ENCODE assay signal across 11 mouse cellular contexts in the genomic region with DNA sequence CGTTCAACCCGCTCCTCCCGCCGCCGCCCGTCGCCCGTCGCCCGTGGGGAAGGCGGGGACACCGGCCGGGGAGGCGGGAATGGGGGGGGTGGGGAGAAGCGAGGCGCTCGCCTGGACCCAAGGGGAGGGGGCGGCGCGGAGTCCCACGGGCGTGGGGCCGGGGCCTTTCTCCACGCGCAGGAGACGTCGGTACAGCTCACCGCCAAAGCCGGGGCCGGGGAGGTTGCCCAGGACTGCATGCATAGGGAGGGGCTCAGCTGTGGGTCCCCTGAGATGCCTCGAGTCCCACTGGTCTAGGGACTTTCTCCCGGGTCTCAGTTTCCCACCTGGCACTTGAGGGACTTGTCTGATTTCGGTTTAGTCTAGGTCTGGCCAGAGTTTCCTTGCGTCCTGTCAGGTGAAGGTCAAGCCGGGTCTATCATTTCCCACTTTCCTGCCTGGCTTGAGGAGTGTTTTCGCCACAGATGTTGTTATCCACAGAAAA. TPM values are rescaled to one million over a fixed set of nuclear protein-coding genes. Genes with fewer than 3 reads are reported as not detected.
A peak's percentile ranks its signal among the peaks of the same experiment; 100 is the strongest.
DNase-seq lines count a peak whose midpoint lies in the region; ATAC-seq and TF ChIP-seq lines count a peak whose summit lies in the region.
"Had no signal": no experiment of that assay in that cellular context is flagged by ENCODE, and none has a peak within 500 bp of the region (broad histone marks: within the 10 kb centered on the region; RNA-seq: fewer than 3 reads in every experiment).

Pitx1 (minus strand) TSS at position 51 of the 484 bp plus-strand sequence.

- H3K36me3 ChIP-seq in forebrain, embryonic 12.5 days (replicated peaks) = no peaks in the 10 kb centered on the region
- no peaks in the 10 kb centered on the region for H3K36me3 ChIP-seq in forebrain, postnatal 0 days (ENCODE audit: insufficient read depth)
- H3K36me3 ChIP-seq in lung, embryonic 14.5 days (ENCODE audit: insufficient read depth) = no peaks in the 10 kb centered on the region
- no peaks in the 10 kb centered on the region for H3K36me3 ChIP-seq in intestine, embryonic 14.5 days (ENCODE audit: control insufficient read depth, insufficient read depth, low read length)
- H3K36me3 ChIP-seq in stomach, embryonic 14.5 days (ENCODE audit: control insufficient read depth, insufficient read depth, low read length) = no peaks in the 10 kb centered on the region

- peaks cover 27% of the 10 kb centered on the region for H3K4me1 ChIP-seq in forebrain, embryonic 12.5 days
- H3K4me1 ChIP-seq in forebrain, postnatal 0 days (ENCODE audit: insufficient read depth) = no peaks in the 10 kb centered on the region
- no peaks in the 10 kb centered on the region for H3K4me1 ChIP-seq in lung, embryonic 14.5 days (ENCODE audit: insufficient read depth)
- H3K4me1 ChIP-seq in intestine, embryonic 14.5 days (replicated peaks; ENCODE audit: control insufficient read depth, insufficient read depth, low read length) = no peaks in the 10 kb centered on the region
- H3K4me1 ChIP-seq in stomach, embryonic 14.5 days (ENCODE audit: control insufficient read depth, insufficient read depth, low read length) = peaks cover 12% of the 10 kb centered on the region; the same call in 1 of the 2 replicates

- H3K4me2 ChIP-seq in forebrain, embryonic 12.5 days = peak within 1 kb of the TSS; percentile 32
- H3K4me2 ChIP-seq in forebrain, postnatal 0 days (ENCODE audit: low read depth) = no peak within 1 kb of the TSS
- peak within 1 kb of the TSS; percentile 18; the same call in 1 of the 2 replicates for H3K4me2 ChIP-seq in lung, embryonic 14.5 days
- peak within 1 kb of the TSS; percentile 46 for H3K4me2 ChIP-seq in intestine, embryonic 14.5 days (ENCODE audit: low read length)
- peak within 1 kb of the TSS; percentile 54 for H3K4me2 ChIP-seq in stomach, embryonic 14.5 days (replicated peaks; ENCODE audit: low read depth, low read length)

- DNase-seq in forebrain, postnatal 0 days = no peak
- DNase-seq in lung, embryonic 14.5 days = no peak
- no peak for DNase-seq in lung, postnatal 36 days
- no peak for DNase-seq in intestine, embryonic 14.5 days (ENCODE audit: low spot score)
- DNase-seq in spleen, postnatal 10 days (ENCODE audit: low spot score in 2 of 2) = no peak
- no peak for DNase-seq in thymus, postnatal 25 days
- DNase-seq: gastrocnemius, postnatal 10 days had no signal

- no peaks in the 10 kb centered on the region for H3K9me3 ChIP-seq in forebrain, embryonic 12.5 days
- H3K9me3 ChIP-seq in forebrain, postnatal 0 days (ENCODE audit: low read length) = no peaks in the 10 kb centered on the region
- H3K9me3 ChIP-seq in lung, embryonic 14.5 days (ENCODE audit: low read depth, low read length) = no peaks in the 10 kb centered on the region
- no peaks in the 10 kb centered on the region for H3K9me3 ChIP-seq in intestine, embryonic 14.5 days (ENCODE audit: control insufficient read depth, low read length)
- no peaks in the 10 kb centered on the region for H3K9me3 ChIP-seq in stomach, embryonic 14.5 days (ENCODE audit: control insufficient read depth, low read depth, low read length)

- ATAC-seq in forebrain, embryonic 12.5 days (ENCODE audit: low FRiP score) = no peak
- ATAC-seq in forebrain, postnatal 0 days = no peak
- no peak for ATAC-seq in lung, embryonic 14.5 days (ENCODE audit: insufficient read depth)
- no peak for ATAC-seq in intestine, embryonic 14.5 days (replicated peaks; ENCODE audit: low FRiP score, low TSS enrichment, low read depth)
- no peak for ATAC-seq in stomach, embryonic 14.5 days (ENCODE audit: insufficient number of reproducible peaks, insufficient read depth, low FRiP score, low read depth)
- ATAC-seq: inflammation-experienced regulatory T-cells, adult 6 months had no signal

- peaks cover 100% of the 10 kb centered on the region for H3K27me3 ChIP-seq in forebrain, embryonic 12.5 days
- H3K27me3 ChIP-seq in forebrain, postnatal 0 days (ENCODE audit: insufficient read depth, low read length) = peaks cover 84% of the 10 kb centered on the region
- peaks cover 99% of the 10 kb centered on the region for H3K27me3 ChIP-seq in lung, embryonic 14.5 days (ENCODE audit: insufficient read depth, low read length)
- peaks cover 99% of the 10 kb centered on the region for H3K27me3 ChIP-seq in intestine, embryonic 14.5 days (replicated peaks; ENCODE audit: control insufficient read depth, insufficient read depth, low read length)
- H3K27me3 ChIP-seq in stomach, embryonic 14.5 days (ENCODE audit: control insufficient read depth, insufficient read depth, low read length) = peaks cover 22% of the 10 kb centered on the region; the same call in 1 of the 2 replicates

- no peak for TF ChIP-seq CTCF in forebrain, postnatal 0 days (IDR thresholded peaks at IDR 0.05; ENCODE audit: low read depth)
- no peak for TF ChIP-seq CTCF in lung, embryonic 14.5 days (IDR thresholded peaks at IDR 0.05; ENCODE audit: low read depth)

- 1% methylated on average over 35 of the region's 36 CpGs for WGBS in forebrain, embryonic 12.5 days
- WGBS in forebrain, postnatal 0 days = 4% methylated on average over 27 of the region's 36 CpGs
- 3% methylated on average over 36 of the region's 36 CpGs for WGBS in lung, embryonic 14.5 days
- WGBS in intestine, embryonic 14.5 days = 3% methylated on average over 35 of the region's 36 CpGs
- WGBS in stomach, embryonic 14.5 days = 4% methylated on average over 35 of the region's 36 CpGs

- H3K9ac ChIP-seq in forebrain, embryonic 12.5 days = no peak within 1 kb of the TSS
- H3K9ac ChIP-seq in forebrain, postnatal 0 days = no peak within 1 kb of the TSS
- H3K9ac ChIP-seq in lung, embryonic 14.5 days = no peak within 1 kb of the TSS; the same call in 1 of the 2 replicates
- H3K9ac ChIP-seq in intestine, embryonic 14.5 days (ENCODE audit: low read length) = peak within 1 kb of the TSS; percentile 8; the same call in 1 of the 2 replicates
- H3K9ac ChIP-seq in stomach, embryonic 14.5 days (replicated peaks; ENCODE audit: low read depth, low read length) = peak within 1 kb of the TSS; percentile 93

- H3K4me3 ChIP-seq in forebrain, embryonic 12.5 days (replicated peaks) = peak within 1 kb of the TSS; percentile 22
- H3K4me3 ChIP-seq in forebrain, postnatal 0 days (ENCODE audit: low read depth, low read length) = no peak within 1 kb of the TSS
- H3K4me3 ChIP-seq in lung, embryonic 14.5 days (ENCODE audit: low read depth, low read length) = peak within 1 kb of the TSS; percentile 19
- peak within 1 kb of the TSS; percentile 25 for H3K4me3 ChIP-seq in intestine, embryonic 14.5 days (ENCODE audit: low read depth, low read length)
- peak within 1 kb of the TSS; percentile 77 for H3K4me3 ChIP-seq in stomach, embryonic 14.5 days (ENCODE audit: low read depth, low read length)

- no peak within 1 kb of the TSS for H3K27ac ChIP-seq in forebrain, embryonic 12.5 days
- no peak within 1 kb of the TSS for H3K27ac ChIP-seq in forebrain, postnatal 0 days (ENCODE audit: low read depth, low read length)
- no peak within 1 kb of the TSS for H3K27ac ChIP-seq in lung, embryonic 14.5 days (ENCODE audit: low read depth)
- no peak within 1 kb of the TSS for H3K27ac ChIP-seq in intestine, embryonic 14.5 days (ENCODE audit: low read depth)
- H3K27ac ChIP-seq in stomach, embryonic 14.5 days (ENCODE audit: low read length) = peak within 1 kb of the TSS; percentile 86
- H3K27ac ChIP-seq: macrophage had no signal

RNA-seq across cellular contexts. Expression of gene Pitx1, which starts in this region (rescaled TPM):
- 1.7 and 2.8 TPM in 2 replicates for polyA plus RNA-seq in forebrain, embryonic 12.5 days (2016; fragmentation: Nextera tagmentation; extraction: Ambion mirVana)
- total RNA-seq in forebrain, postnatal 0 days (2014; rRNA removed) = not detected in 2 replicates
- not detected in 2 replicates for polyA plus RNA-seq in forebrain, postnatal 0 days (2015; fragmentation: Nextera tagmentation; extraction: Ambion mirVana)
- 0.28 TPM in 1 of 2 replicates, not detected in the other for polyA plus RNA-seq in lung, embryonic 14.5 days (2014; fragmentation: Nextera tagmentation; extraction: Ambion mirVana)
- 20.3 and 22.2 TPM in 2 replicates for polyA plus RNA-seq in intestine, embryonic 14.5 days (2014; fragmentation: Nextera tagmentation; extraction: Ambion mirVana)
- 262 and 263 TPM in 2 replicates for polyA plus RNA-seq in stomach, embryonic 14.5 days (2014; fragmentation: Nextera tagmentation; extraction: Ambion mirVana)
- polyA plus RNA-seq: inflammation-experienced regulatory T-cells, adult 6 months; macrophage had no signal

Comparison
In these comparisons a context has a peak if more than half of its experiments do, and no peak if none do; other contexts are left out.
1. RNA of gene Pitx1 (polyA plus RNA-seq): 262 to 263 TPM in stomach, embryonic 14.5 days; 20.3 to 22.2 TPM in intestine, embryonic 14.5 days, 1.7 to 2.8 TPM in forebrain, embryonic 12.5 days, 0.28 TPM in lung, embryonic 14.5 days and not detected in forebrain, postnatal 0 days; every median in the first group is over 10 times any median in the second.
2. H3K9ac ChIP-seq: peak in intestine, embryonic 14.5 days (single experiment) and stomach, embryonic 14.5 days (single experiment); none in forebrain, embryonic 12.5 days (single experiment), forebrain, postnatal 0 days (single experiment) and lung, embryonic 14.5 days (single experiment).